Mouse (Mus musculus): ENCODE measurements around the gene Fndc1.

The Fndc1 gene

DNA sequence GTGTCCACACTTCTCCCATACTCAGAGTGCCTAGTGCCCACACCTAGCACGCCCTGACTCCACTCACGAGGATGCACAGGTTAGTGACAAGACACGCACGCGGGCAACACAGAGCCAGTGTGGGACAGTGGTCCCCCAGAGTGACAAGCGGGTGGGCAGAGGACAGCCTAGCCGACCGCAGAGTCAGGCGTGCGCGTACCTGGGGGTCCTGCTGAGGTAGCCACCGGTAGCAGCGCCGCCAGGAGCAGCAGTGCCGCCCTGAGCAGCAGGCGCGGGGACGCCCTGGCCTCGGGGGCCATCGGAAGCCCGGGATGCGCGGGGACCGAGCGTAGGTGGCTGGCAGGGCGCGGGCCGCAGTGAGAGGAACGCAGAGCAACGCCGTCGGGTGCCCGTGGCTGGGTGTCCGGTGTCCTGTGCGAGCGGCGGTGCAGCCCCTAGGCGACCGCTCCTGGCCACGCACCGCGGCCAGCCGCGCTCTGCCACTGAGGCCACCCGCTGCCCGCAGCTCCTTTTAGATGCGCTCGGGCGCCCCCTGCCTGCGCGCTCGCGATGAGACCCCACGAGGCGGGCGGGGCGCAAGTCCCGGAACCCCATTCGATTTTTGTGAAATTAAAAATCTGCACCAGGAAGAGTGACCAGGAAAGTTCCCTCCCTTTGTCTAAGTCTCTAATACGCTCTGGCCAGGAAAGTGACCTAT, at the start of gene Fndc1:
Fndc1 (minus strand) TSS at position 484 of the 697 bp plus-strand sequence.
- DNase-seq = peak; percentile 11

GRCm38 (mm10) chr17:7876541-7876940, 49.4 kb upstream of the Fndc1 start:
- DNase-seq = no peak

DNA sequence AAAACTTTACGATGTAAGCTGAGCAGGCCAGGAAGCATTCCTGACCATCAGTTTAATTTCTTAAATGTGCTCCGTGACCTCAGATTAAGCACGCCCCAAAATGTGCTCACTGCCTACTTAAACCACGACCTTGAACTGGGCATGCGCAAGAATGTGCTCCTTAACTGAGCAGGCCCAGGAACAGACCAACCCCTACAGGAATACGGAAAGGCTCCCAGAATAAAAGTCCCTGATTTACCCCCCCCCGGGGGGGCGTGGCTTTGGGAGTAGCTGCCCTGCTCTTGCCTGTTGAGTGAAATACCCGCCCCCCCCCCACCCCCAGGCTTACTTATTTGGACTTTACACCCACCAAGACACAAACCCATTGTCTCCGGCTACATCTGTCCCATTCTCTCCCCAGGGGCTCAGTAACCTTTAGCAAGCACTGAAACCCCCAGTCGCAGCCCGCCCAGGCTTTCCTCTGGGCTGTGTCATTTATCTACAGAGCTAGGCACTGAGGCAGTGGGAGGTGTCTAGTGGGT, 48.9 kb upstream of the Fndc1 start:
- no peak for DNase-seq

DNA sequence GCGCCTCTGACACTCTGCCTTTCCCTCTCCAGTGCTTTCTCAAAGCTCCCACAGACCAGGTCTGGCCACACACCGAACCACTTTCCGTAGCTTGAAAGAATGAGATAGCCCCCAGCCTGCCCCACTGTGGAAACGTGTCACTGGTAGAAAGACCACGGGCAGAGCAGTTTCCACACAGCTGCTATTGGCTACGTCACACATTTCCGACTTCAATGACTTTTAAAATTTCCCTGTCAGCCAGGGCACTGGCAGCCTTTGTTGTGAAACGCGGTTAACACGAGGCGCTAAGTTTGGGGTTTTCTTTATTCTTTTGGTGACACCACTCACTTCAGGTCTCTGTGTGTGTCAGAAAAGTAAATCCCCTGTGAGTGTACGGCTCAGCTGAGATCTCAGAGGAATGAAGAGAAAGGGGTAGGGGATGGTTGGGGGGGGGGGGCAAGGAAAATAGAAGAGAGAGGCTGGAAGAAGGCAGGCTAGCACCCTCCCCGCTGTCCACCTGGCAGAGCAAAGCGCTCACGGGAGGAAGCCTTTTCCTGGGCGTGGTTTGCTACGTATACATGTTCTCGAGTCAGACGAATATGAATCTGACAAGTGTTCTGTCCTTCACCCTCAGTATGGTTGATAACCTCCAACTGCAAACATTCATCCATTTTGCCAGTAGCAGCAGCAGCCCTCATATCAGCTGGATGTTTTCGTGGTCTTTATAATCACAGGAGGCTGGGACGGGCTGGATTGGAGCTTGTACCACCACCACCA, 47.9 kb upstream of the Fndc1 start:
- DNase-seq = no peak

GRCm38 (mm10) chr17:7873382-7873781, 46.3 kb upstream of the Fndc1 start:
- no peak for DNase-seq

GRCm38 (mm10) chr17:7871800-7872199, 44.7 kb upstream of the Fndc1 start:
- no peak for DNase-seq

DNA sequence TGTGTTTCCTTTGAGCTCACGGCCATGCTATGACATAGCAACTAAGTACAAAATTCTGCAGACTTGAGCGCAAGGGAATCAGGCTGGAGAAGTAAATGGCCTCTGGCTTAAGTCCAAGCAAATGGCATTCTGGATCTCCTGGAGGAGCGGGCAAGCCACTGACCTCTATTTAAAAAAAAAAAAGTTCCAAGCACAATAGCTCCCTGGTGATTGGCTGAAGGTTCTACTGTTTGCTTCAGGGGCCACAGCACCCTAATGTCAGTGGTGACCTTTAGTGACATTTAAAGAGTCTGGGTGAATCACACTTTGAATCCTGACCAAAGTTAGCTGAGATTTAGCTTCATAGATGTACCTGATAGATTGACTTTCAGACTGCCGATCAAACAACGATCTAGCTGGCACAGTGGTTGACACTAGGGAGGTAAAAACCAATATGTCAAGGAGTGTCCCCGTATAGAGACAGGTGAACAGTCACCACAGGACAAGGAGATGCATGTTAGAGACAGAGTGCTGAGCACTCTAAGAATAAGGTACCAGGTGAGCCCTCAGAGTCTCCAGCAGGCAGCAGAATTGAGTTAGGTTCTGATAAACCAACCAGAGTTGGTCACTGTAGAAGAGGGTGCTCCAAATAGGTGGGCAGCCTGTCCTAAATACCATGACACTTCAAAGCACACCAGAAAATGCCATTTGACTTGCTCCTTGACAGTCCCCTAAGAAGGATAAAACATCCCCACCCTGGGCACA, 43.9 kb upstream of the Fndc1 start:
- no peak for DNase-seq

DNA sequence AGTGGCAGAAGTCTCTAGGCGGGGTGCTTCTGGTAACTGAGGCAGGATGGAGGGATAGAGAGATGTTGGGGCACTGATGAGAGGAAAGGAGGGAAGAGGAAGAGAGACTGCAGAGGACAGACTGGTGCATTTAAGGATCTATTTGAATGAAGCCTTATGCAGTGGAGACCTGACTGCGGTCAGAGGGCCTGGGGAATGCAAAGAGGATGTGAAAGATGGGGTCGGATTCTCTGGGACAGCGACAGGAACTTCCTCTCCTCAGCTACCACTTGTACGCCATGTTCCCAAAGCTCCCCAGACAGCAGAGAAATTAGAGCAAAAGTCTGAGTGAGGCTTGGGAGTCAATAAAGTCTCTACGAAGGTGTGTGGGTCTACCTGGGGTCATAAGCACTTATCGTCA, 42.0 kb upstream of the Fndc1 start:
- no peak for DNase-seq

- DNase-seq = peak; percentile 4
Observed at GRCm38 (mm10) chr17:7868631-7869030, 41.5 kb upstream of the Fndc1 start.

DNA sequence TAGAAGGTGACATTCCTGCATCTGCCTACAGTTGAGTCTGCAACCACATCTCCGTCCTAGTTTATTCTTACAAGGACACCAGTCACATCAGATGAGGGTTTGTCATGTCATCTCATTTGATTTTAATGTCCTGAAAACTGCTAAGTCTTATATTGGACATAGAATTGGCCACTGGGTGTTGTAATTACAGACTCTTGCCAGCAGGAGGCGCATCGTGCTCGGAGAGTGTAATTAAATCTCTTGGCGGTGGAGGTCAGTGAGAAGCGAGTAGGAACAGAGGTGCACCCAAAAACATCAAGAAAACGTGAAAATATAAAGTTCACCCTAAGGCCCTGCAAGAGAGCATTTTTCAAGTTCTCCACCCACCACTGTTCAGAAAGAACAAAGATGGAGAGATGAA, 37.6 kb upstream of the Fndc1 start:
- no peak for DNase-seq

DNA sequence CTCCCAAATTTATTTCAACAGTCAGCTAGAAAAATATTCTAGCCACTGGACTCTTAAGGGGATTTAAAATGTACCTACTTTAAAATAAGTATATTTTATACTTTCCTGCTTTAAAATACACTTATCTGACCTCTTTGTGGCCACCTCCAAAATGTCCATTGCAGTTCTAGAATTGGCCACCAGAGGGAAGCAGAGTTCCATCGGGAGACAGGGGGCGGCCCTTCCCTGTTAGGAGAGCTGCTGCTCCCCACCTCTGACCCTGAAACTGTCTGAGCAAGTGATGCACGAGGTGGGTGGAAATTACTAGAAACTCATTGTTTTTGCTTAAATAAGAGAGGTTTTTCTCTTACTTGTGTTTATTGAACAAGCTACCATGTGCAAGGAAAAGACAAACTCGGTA, 36.6 kb upstream of the Fndc1 start:
- peak; percentile 28 for DNase-seq

GRCm38 (mm10) chr17:7860845-7861360, 33.8 kb upstream of the Fndc1 start:
- DNase-seq = no peak

GRCm38 (mm10) chr17:7857658-7858057, 30.6 kb upstream of the Fndc1 start:
- DNase-seq = no peak

DNA sequence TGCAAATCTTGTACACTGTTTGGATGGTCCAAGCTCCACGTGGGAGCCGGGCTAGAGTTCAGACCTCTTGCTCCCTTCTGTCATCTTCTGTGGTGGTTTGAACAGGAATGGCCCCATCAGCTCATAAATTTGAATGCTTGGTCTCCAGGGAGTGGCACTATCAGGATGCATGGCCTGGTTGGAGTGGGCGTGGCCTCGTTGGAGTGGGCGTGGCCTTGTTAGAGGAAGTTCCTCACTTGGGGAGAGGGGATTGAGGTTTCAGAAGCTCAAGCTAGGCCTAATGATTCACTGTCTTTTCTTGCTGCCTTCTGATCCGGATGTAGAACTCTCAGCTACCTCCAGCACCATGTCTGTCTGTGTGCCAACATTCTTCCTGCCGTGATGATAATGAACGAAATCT, 28.7 kb upstream of the Fndc1 start:
- DNase-seq = no peak

- no peak for DNase-seq
Observed at GRCm38 (mm10) chr17:7851979-7852378, 24.9 kb upstream of the Fndc1 start.

DNA sequence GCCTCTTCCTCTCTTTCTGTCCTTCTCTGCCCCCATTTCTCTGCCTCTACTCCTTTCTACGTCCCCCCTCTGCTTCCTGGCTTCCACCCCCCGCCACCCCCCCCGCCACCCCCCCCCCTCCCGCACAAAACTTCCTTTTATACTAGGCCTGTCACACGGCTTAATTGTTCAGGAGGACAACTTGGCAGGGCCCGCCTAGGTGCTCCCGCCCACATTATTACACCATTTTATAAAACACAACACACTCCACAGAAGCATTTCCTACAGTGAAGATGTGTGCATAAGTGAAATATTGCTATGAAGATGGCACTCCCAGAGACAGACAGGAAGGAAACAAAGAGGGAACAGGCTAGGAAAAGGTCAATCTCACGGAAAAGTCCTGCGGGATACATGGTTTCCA, 24.4 kb upstream of the Fndc1 start:
- no peak for DNase-seq

DNA sequence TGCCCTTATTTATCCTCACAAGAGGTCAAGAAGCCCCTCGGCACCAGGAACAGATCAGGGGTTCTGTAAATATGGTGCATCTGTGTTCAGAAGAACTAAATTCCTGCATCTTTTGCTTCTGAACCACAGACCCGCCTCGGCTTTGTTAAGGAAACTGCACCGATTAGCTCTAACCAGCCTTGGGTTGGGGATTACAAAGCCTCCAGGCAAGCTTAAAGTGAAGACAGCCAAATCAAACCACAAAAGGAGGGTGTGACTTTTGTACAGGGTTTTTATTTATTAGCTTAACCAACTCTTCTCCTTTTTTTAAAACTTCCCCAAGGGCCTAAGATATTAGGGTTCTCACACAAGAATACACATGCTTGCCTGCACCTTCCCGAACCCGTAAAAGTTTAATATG, 23.1 kb upstream of the Fndc1 start:
- DNase-seq = no peak

- DNase-seq = no peak
Observed at GRCm38 (mm10) chr17:7840505-7841290, 13.6 kb upstream of the Fndc1 start.

- DNase-seq = no peak
Observed at GRCm38 (mm10) chr17:7827586-7827985, 484 bp upstream of the Fndc1 start.

DNA sequence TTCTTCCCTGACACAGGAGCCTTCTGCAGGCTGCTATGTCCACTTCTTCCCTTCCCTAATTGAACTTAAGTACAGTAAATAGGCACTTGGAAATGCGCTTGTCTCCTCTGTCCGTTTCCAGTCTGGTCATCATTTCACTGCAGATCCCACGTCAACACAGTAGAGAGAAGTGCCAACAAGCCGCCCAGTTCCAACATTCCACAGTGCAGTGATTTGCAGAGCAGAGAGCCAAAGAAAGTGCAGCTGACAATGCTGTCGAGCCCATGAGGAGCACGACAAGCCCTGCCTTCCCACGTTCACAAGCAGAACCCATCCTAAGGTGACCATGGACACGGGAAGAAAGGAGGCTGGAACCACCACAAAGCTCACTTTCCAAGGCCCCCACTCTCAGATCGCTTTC, 1.7 kb downstream of the Fndc1 start:
- no peak for DNase-seq

- no peak for DNase-seq
Observed at GRCm38 (mm10) chr17:7821553-7822186, 5.4 kb downstream of the Fndc1 start.

GRCm38 (mm10) chr17:7820176-7820575, 6.9 kb downstream of the Fndc1 start:
- no peak for DNase-seq
